Mouse (Mus musculus) cerebellum, postnatal 25 days (tissue): ENCODE results near the gene Eno3.
A peak's percentile ranks its signal among the peaks of the same experiment; 100 is the strongest.

Experiments used
- DNase-seq, 2 experiments: peaks; one replicate each; pipeline ENCODE4 v3.0.0; 2021; ENCODE audit warnings: mixed read lengths in 2 of 2

The Eno3 gene

DNA sequence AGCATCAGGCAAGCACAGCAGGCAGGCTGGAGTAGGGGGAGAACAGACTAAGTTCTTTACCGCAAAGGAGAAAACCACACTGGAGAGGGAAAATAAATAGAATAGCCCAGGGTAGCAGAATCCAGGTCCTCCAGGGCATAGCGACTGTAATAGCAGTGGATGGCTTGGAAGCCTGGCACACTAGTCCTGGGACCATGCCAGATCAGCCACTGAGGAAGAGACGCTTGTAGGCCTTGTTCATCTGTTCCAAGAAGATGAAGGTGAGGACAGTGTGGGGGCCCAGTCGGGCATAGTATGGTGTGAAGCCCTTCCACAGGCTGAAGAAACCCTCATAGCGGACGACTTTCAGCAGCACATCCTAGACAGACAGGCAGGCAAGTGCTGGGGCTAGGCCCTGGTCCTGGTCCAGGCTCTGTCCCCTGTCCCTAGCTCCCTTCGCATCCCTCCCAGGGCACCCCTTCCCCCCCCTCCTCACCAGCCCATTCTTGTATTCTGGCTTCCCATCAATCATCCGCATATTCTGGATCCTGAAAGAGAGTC is 12.4 kb upstream of the Eno3 start:
- DNase-seq, result peak in 1 of 2 experiments; percentile 63

DNA sequence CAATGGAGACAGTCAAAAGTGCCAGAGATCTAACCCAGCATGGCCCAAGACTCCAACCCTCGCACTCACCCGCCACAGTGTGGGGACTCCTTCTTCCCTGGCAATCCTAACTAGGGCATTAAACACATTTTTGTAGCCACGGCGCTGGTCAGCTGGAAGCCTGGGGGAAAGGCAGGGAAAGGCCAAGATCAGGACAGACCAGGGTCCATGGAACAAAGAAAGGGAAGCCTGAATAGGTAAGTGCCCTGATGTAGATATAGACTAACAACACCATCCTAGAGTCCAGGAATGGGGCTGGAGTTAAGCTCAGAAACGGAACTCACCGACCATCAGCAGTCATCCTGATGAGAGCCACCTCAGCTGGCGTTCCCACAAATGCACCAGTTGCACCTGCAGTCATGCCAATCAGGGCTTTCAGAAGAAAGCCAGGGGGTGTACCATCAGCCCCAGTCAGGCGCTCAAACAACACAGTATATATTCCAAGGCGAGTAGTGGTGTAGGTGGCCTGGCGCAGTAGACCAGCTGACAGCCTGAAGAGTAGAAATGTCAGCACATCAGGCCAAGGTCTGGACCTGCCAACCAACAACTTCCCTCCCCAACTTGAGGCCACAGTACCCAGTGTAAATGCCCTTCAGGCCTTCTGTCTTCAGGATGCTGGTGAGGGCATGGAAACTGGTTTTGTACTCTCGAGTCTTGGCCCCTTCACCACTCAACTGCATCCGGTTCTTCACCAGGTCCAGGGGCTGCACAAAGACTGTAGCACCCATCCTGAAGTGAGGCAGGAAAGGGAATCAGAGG is 11.3 kb upstream of the Eno3 start:
- DNase-seq, result peak in 1 of 2 experiments; percentile 27

DNA sequence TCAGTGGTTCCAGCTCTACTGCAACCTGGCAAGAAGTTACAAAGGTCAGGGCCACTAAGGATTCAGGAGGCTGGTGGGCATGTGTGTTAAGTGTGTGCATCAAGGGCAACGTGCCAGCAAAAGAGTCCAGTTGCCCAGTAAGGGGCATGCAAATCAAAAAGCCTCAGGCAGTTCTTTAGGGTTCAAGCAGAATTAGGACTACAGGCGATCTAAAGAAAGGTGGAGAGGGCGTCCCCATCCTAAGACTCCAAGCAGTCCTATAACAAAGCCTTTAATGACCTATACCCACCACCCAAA is 10.8 kb upstream of the Eno3 start:
- peak; percentile 34 to 56 for DNase-seq

DNA sequence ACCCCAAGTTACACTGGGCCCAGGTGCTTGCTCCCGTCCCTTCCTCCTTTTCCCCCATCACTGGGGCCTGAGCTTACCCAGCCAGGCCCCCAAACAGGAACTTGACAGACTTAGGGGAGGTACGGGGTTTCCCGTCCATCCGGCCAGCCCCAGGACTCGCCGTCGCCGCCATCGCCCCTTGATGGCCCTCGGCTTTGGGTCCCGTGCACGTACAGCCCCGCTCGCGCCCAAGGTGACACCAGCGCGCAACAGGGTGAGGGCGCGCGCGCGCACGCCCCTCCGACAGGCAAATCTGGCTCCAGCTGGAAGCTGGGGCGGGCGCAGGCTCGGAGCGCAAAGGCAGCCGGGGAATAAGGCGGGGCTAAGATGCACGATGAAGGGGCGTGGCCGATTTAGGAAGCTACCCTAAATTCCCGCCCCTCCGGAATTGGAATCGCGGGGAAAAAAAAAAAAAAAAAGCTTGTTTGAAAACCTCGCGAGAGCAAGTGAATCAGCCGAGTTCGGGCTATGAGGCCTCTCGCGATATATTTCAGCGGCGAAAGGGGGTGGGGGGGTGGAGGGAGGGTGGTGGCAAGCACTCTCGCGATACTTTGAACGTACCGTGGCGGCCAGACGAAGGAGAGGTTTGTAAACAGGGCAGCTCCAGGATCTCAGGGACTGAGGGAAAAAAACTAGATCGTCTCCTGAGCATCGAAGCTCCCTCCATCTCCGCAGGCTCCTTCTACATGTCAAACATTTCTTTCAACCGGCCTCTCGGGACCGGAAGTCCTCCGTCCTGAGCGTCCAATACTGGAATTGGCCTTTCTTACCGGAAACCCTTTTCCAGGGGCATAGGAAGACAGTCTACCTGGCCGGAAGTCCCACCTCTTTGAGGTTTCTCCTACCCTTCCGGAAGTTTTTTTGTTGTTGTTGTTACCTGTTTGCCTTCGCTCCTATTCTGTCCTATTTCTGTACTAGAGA is 10.0 kb upstream of the Eno3 start, which contains the start of the genes Rnf167 and Slc25a11:
TSS of gene Rnf167 (plus strand) at position 545 of the 960 bp plus-strand sequence.
TSS of gene Slc25a11 (minus strand) at position 789 of the 960 bp plus-strand sequence.
- peak; percentile 95 to 98 for DNase-seq

DNA sequence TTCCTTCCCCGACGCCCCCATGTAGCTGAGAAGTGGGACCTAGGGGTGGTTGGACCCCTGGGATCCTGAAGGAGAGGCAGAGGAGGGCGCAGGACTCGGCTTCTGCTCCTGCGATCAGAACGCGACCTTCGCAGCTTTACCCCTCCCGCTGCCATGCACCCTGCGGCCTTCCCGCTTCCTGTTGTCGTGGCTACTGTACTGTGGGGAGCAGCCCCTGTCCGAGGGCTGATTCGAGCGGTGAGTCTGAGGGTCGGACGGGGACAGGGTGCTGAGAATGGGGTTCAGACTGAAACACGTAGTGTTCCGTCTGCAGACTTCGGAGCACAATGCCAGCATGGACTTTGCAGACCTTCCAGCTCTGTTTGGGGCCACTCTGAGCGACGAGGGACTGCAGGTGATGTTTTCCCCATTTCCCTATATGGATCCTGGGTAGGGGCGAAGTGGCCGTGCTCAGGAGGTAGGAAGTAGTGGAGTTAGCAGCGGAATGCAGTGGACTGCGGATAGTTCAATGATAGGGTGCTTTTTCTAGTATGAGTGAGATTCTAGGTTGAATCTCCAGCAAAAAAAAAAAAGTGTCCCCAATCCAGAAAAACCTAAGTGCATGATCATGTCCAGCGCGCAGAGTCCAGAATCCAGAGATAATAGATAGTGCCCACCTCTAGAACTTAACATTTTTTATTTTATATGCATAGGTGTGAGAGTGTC is 9.1 kb upstream of the Eno3 start:
- peak; percentile 39 to 53 for DNase-seq

DNA sequence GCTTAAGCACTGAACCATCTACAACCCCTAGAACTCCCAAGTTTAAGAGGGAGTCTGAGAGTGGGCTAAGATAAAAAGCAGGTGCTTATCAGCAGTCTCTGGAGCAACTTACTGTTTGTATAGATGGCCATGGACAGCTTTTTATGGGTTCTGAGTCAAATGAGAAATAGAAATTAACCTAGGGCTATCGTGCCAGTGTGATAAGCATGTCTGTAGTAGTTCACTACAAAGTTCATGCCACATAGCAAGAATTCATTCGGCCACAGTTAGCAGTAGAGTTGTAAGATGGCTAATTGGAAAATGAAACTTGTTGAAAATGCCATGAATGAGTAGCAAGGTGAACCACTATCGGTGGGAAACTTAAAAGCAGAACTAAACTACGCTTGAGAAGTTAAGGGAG is 8.5 kb upstream of the Eno3 start:
- DNase-seq, result peak in 1 of 2 experiments; percentile 2

DNA sequence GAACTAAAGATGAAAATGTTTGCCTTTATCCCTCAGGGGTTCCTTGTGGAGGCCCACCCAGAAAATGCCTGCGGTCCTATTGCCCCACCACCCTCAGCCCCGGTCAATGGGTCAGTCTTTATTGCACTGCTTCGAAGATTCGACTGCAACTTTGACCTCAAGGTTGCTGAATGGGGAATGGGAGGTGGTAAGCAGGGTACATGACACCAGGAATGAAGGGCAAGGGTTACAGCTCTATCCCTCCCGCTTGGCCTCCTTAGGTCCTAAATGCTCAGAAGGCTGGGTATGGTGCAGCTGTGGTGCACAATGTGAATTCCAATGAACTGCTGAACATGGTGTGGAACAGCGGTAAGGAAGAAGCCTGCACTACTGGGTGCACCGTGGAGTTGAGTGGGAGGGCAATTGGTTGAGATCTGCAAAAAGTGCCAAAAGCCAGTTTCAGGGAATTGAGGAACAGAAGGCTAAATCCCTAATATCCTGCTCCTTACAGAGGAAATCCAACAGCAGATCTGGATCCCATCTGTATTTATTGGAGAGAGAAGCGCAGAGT is 7.7 kb upstream of the Eno3 start:
- DNase-seq, result peak in 1 of 2 experiments; percentile 6

DNA sequence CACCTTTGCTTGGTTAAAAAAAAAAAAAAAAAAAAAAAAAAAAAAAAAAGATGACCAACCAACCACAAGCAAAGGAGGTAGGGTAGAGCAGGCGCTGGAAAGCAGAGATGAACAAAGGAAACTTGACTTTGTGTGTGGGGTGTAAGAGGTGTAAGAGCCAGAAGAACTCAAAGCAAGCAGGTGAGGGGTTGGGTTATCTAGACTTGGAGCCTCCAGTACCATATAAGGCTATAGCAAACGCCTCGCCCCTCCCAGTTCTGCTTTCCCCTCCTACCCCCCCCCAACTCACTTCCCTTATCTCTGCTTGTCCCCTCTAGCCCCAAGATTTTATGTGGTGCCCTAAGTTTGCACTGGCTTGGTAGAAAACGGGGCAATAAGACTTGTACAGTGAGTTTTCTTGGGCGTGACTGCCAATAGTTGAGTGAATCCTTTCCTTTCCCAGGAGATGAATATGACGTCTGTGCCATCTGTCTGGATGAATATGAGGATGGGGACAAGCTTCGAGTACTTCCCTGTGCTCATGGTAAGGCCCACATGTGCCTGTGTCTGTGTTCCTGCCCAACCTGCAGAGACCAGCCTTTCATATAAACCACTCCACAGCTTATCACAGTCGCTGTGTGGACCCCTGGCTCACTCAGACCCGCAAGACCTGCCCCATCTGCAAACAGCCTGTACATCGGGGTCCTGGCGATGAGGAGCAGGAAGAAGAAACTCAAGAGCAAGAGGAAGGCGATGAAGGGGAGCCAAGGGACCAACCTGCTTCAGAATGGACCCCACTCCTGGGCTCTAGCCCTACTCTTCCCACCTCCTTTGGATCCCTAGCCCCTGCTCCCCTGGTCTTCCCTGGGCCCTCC is 6.5 kb upstream of the Eno3 start:
- peak in 1 of 2 experiments; percentile 14 for DNase-seq

DNA sequence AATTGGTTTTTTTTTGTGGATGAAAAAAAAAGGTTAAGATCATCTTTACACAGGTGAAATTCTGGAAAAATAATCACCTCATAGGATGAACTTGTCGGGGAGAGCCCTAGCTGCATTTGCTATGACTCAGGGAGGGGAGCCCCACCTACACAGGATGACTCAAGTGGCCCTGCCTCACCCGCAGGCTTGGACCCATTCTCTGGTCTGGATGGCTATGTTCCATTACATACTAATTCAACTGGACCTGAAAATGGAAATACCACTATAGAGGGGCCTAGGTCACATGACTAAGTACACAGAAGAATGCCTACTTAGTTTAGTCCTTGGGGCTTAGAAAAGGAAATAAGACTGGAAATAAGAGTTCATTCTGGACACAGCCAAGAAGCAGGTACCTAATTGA is 5.6 kb upstream of the Eno3 start:
- DNase-seq, result peak in 1 of 2 experiments; percentile 4

DNA sequence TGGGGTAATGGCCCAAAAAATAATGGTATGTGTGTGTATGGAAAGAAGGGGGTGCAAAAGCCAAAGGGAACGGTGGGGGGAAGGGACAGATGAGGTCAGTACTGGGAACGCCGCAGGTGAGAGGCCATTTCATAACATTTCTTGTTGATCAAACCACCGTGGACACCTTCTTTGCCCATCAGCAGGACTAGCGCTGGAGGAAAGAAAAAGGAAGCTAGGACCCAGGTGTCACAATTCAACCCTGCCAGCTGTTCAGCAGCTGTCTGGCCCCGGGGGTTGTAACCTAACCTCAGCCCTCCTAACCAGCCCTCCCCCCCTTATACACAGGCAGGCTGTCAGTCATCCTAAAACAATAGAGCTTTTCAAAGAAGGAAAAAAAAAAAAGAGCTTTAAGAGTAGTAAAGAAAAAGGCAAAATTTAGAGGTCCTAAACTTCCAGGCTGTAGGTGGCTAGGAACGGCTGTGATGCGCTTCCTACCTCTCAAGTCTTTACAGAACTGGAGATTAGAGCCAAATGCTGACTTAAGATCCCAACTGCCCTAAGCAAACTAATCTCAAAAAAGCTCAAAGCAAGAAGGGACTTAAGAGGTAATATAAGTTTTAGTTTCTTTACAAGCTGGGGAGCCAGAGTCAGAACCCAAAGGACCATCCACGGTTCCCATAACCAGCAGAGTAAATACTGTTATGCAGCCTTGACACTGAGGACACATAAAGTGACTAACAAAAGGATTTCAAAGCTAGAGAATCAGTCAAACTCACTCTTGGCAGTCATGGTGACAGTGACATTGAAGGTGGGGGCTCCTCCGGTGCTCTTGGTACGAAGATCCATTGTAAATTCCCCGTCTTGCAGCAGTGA is 4.7 kb upstream of the Eno3 start:
- DNase-seq, result peak; percentile 10 to 26

DNA sequence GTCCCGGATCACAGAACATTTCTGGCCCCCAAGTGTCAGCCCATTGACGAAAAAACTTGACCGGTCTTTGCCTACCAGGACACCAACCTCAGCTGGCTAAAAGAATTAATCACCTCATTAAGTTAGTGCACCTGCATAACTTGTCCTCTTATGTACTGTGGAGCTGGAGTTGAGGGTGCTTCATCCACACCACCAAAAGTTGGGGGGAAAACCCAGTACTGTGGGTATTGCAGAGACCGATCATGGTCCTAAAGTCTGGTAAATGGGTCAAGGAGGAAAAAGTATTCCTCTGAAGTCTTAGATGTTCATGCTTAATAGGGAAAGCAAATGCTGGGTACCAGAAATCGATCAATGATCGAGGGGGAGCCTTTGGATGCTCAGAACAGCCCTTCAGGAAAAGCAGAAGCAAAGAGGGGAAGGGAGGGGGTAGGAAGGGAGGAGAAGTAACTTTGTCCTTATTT is 4.1 kb upstream of the Eno3 start:
- no peak for DNase-seq

DNA sequence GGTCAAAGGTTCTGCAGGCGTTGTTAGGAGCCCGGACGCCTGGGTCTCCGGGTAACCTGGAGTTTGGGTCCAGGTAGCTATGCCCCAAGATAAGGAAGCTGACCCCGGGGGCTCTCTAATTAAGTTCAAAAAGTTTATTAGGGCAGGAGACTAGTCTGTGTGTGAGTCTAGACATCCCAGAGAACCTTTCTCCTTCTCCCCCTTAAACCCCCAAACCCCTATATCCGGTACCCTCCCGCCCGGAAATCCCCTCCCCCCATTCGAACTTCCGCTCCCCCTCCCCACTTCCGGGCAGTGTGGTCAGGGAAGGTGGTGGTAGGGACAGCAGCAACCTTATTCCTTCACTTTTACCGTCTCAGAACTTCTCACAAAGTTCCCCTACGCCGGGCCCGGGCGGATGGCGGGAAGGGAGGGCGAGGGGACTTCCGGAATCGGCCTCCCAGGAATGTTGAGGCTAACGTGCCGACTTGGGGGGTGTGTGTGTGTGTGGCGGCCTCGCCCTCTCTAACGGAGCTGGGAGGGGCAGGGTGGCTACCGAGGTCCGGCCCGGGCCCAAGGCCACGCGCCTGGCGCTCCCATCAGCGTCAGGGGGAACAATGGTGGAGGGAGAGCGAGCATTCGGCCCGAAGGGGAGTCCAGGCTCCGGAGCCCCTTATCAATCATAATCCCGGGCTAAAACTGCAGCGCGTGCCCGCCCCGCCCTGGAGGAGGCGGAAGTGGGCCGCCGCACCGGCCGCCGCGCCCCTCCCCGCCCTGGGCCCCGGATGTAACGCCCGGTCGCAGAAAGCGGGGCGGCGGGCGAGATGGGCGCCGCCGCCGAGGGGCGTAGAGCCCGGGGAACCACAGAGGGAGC is 3.4 kb upstream of the Eno3 start:
- DNase-seq, result peak; percentile 74 to 85

DNA sequence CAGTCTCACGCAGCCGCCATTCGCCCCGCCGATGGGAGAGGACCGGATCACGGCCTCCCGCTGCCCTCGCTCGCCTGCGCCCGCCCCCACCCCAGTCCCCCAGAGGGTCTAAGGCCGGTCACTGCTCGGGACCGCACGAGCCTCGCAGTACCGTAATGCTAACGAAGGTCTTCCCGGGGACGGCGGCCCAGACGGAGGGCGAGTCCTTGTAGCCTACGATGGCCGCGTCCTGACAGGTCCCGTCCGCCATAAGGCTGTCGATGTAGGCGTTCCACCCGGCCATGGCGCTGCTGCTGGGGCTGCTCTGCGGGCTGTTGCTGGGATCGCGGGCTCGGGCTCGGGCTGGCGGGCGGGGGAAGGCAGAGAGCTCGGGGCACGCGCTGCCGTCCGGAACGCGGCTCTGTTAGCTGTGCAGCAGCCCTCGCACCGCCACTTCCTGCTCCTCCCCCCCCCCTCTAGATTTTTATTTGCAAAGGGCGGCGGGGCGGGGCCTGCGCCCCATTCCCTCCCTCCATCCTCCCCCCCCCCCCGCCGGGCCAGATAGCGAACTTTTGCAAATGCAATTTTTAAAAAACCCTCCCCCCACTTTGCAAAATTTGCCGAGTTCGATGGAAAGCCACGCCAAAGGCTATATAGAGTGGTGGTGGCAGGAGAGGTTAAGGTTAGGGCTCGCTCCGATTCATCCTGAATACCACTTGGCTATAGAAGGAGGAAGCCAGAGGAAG is 2.6 kb upstream of the Eno3 start, which contains the start of gene Pfn1:
TSS of gene Pfn1 (minus strand) at position 447 of the 725 bp plus-strand sequence.
- peak; percentile 81 to 91 for DNase-seq

DNA sequence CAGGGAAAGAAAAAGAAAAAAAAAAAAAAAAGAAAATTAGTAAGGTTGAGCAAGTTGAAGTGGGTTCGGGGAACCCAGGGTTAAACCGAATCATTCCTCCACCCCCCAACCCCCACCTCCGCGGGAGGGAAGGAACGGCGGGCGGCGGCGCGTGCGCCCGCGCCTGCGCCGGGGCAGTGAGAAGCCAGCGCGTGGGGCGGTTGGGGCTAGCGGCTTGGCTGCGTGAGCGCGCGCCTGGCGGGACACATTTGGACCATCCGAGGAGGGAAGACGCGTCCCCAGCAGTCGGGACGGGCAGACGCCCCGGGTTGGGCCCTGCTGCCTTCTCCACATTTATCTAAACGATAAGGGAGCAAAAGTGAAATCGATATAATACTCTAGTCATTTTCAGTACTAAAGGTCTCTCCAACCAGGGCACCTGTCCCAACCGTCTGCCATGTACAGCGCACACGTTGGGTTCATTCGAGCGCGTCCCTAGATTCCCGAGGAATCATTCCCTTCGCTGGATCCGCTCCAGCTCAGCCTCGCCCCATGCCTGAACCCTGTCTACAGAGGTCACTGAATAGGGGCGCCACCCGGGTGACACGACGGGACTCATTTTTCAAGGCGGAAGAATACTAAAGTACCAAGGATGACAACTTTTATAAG is 2.0 kb upstream of the Eno3 start:
- DNase-seq, result peak; percentile 92 to 94

DNA sequence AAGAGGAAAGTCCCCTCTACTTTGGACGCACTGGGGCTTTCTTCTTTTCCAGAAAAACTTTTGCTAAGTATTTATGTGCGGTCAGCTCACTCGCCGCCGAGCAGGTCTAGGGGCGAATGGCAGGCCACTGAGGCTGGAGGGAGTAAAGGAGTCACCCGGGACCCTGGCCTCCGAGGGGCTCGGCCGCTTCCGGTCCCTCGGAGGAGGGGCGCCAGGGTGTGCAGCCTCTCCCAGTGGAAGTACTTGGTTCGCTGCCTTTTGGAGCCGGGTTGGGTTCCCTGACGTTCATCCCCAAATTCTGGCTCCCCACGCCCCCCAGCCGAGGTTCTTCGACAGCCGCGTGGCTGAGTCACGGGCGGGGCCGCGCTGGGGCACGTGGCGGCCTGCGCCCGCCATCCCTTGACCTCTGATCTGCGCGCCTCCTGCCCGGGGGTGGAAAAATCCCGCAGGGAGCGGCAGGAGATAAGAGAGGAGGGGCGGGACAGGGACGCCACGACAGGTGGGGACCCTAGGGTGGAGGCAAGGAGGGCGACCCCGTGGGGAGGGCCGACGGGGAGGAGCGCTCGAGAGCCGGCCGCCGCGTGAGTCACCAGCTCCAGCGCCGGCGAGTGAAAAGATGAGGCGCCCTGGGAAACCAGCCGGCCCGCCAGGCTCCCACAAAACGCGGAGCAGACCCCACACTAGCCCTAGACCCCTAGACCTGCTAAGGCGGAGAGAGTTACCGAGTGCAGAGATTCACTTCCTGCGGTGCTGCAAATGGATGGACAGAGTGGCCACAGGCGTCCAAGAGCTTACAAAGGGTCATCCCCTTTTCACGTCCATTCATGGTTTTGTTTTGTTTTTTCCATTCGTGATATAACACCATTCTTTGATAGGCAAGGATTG is 1.2 kb upstream of the Eno3 start:
- peak; percentile 56 to 60 for DNase-seq

DNA sequence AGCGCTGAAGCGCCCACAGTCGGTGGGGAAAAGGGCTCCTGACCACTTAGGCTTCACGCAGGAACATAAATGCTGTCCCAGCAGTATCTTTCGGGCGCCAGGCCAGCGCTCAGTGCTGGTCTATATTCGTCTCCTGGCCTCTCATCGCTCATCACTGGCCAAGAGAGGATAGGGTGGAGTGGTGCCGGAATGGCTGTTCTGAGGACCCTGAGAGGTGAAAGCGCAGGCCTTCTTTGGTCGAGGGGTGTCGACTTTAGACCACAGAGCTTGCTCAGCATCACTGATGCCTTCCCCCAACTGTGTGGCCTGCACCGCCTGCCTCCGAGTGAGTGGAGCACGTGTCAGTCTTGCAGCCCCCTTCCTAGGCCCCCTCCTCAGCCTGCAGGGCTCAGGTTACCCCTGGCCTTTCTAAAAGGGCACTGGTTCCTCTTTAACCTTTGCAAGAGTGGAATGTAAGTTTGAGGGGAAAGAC is 510 bp upstream of the Eno3 start:
- DNase-seq, result peak; percentile 61 to 77

DNA sequence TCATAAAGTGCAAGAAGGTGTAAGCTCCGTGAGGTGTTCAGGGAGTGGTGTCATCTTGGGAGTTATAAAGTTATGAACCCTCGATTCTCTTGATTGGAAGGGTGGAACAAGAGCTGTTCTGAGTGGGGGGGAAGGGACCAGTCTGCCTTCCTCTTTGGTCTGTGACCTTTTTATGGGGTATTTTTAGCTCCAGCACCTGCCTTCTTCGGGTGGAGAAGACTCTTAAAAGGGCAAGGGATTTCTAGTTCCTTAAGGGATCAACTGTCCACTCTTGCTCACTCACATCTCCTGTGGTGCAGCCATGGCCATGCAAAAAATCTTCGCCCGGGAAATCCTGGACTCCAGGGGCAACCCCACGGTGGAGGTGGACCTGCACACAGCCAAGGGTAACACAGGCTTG is 571 bp downstream of the Eno3 start:
- DNase-seq, result no peak
